Mouse (Mus musculus) G1E (cell line): ENCODE data around the gene C1qtnf1. TPM values are rescaled to one million over a fixed set of nuclear protein-coding genes. Genes with fewer than 3 reads are reported as not detected.

Experiments used
- ATAC-seq: 2 replicates; pipeline ENCODE4 v1.8.0; 2016; ENCODE audit warnings: mild to moderate bottlenecking; ENCODE audit not compliant: insufficient number of reproducible peaks, poor library complexity, low FRiP score, severe bottlenecking; ENCODE audit errors: extremely low read depth
- DNase-seq: peaks from one replicate; pipeline ENCODE4 v3.0.0; 2012; ENCODE audit warnings: low spot score
- H3K27me3 ChIP-seq: 2 replicates; pipeline ENCODE4 v1.6.1; 2012; ENCODE audit warnings: mild to moderate bottlenecking, low read length, inconsistent platforms; ENCODE audit not compliant: insufficient read depth
- H3K36me3 ChIP-seq: replicated peaks from 2 replicates; pipeline ENCODE3; 2012; ENCODE audit warnings: mild to moderate bottlenecking, inconsistent platforms
- H3K4me1 ChIP-seq: 2 replicates; pipeline ENCODE4 v1.6.1; 2012; ENCODE audit warnings: low read depth, low read length, inconsistent platforms, mixed read lengths; ENCODE audit not compliant: insufficient read depth
- H3K4me3 ChIP-seq: 2 replicates; pipeline ENCODE4 v1.5.1; 2012; ENCODE audit warnings: low read depth, mild to moderate bottlenecking, inconsistent platforms, low read length, moderate library complexity, mixed read lengths
- H3K9me3 ChIP-seq: replicated peaks from 2 replicates; pipeline ENCODE4 v1.6.1; 2012; ENCODE audit warnings: inconsistent platforms
- CTCF ChIP-seq: IDR thresholded peaks from 2 replicates; pipeline ENCODE4 v1.5.1; 2012; ENCODE audit warnings: low read depth, low read length, inconsistent platforms, mixed read lengths
- GATA1 ChIP-seq: IDR thresholded peaks from 2 replicates; pipeline ENCODE4 v1.6.1; 2012; ENCODE audit warnings: borderline replicate concordance, low read length, inconsistent platforms, mixed read lengths
- GATA2 ChIP-seq: IDR thresholded peaks from 2 replicates; pipeline ENCODE4 v1.6.1; 2012; ENCODE audit warnings: low read depth, low read length, inconsistent platforms, borderline replicate concordance
- POLR2AphosphoS5 ChIP-seq: IDR thresholded peaks from 2 replicates; pipeline ENCODE4 v1.6.1; 2012; ENCODE audit warnings: low read depth, low read length, inconsistent platforms; ENCODE audit not compliant: insufficient replicate concordance
- TAL1 ChIP-seq: conservative IDR thresholded peaks from 2 replicates; pipeline ENCODE4 v1.6.1; 2012; ENCODE audit warnings: low read depth, low read length, inconsistent platforms, mixed read lengths
- polyA plus RNA-seq: library from polyadenylated mRNA; stranded (reverse); fragments of >175 nt; gene quantifications from 2 replicates; pipeline ENCODE4 v1.2.3, GENCODE M21; 2012
- total RNA-seq, 2 experiments: library from RNA; stranded (forward) in 1 of 2; stranded (reverse) in 1 of 2; fragments of 200-1000 nt in 1 of 2; fragments of >200 nt in 1 of 2; fragmentation: Nextera tagmentation in 1 of 2; gene quantifications; 2 replicates each; pipeline ENCODE4 v1.2.3; 2014 to 2017

The C1qtnf1 gene
- total and polyA plus RNA-seq, 3 experiments, result 0.11 TPM; not detected in 2

- H3K36me3 ChIP-seq, result no peaks in the 10 kb centered on the region
- H3K4me3 ChIP-seq, result no peak overlapping the region
- no peak for DNase-seq
- TF ChIP-seq CTCF, result peak; percentile 59; the same call in 1 of the 2 replicates
- no peak for TF ChIP-seq GATA2
- H3K9me3 ChIP-seq, result peaks cover 8% of the 10 kb centered on the region
- ATAC-seq, result no peak
- H3K4me1 ChIP-seq, result no peaks in the 10 kb centered on the region
- H3K27me3 ChIP-seq, result peaks cover 4% of the 10 kb centered on the region; the same call in 1 of the 2 replicates
Measured at GRCm38 (mm10) chr11:118443201-118443970, 15.4 kb downstream of the C1qtnf1 start.

DNA sequence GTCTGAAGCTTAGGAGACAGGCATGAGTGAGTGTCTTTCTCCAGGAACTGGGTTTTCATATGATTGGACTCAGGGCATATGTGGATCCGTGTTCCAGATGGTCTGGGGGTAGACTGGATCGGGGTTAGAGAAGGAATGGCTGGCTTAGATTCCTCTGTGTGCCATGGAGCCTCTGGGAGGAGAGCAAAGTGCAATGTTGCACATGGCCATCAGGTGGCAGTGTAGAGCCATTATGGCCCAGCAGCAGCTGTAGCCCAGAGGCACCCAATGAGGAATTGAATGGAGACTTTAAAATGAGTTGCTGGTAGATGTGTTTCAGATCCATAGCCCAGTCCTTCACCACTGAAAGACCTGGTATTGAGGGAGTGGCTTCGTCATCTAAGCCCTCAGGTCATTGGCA lies 17.8 kb downstream of the C1qtnf1 start:
- peak; percentile 57 for DNase-seq
- Histone ChIP-seq H3K9me3 (peaks cover 8% of the 10 kb centered on the region), H3K4me1 (no peaks in the 10 kb centered on the region), H3K27me3 (peaks cover 4% of the 10 kb centered on the region; the same call in 1 of the 2 replicates), H3K4me3 (no peak overlapping the region), H3K36me3 (no peaks in the 10 kb centered on the region)
- no peak; the same call in 1 of the 2 replicates for ATAC-seq
- TF ChIP-seq CTCF (peak; percentile 93), GATA1 (no peak)

DNA sequence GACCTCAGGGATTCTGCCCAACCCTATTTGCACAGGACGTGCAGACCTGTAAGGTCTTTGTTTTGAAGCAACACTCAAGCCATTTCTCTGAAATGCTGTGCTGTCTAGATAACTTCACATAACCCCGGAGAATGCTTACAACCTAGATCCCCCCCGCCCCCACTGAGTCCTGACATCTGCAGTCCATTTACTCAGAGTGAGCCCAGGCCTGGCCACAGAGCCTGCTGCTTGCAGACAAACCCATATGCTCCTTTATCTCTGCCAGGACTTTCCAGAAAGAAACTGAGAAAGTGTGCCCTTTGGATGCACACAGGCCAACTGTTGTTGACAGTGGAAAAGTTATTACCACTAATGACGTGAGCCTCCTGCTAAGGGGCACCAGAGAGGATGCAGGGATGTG lies 19.3 kb downstream of the C1qtnf1 start:
- ATAC-seq, result no peak
- Histone ChIP-seq H3K36me3 (no peaks in the 10 kb centered on the region), H3K4me3 (no peak overlapping the region), H3K27me3 (peaks cover 4% of the 10 kb centered on the region; the same call in 1 of the 2 replicates), H3K9me3 (no peaks in the 10 kb centered on the region), H3K4me1 (no peaks in the 10 kb centered on the region)
- no peak for TF ChIP-seq GATA2
- no peak for DNase-seq

- ATAC-seq (no peak), DNase-seq (no peak)
- Histone ChIP-seq H3K27me3 (peaks cover 4% of the 10 kb centered on the region; the same call in 1 of the 2 replicates), H3K36me3 (no peaks in the 10 kb centered on the region), H3K4me3 (no peak overlapping the region), H3K4me1 (no peaks in the 10 kb centered on the region), H3K9me3 (0 out of 2 replicates have a peak, but pooled peaks cover 2% of the 10 kb centered on the region)
- TF ChIP-seq GATA2, result no peak
- no peak for TF ChIP-seq CTCF
- no peak for TF ChIP-seq POLR2AphosphoS5
- TF ChIP-seq GATA1, result no peak
- TF ChIP-seq TAL1, result no peak
Measured at GRCm38 (mm10) chr11:118448385-118448784, 20.4 kb downstream of the C1qtnf1 start.

- TF ChIP-seq POLR2AphosphoS5 (no peak), CTCF (no peak), TAL1 (no peak), GATA1 (no peak), GATA2 (no peak)
- Histone ChIP-seq H3K27me3 (no peaks in the 10 kb centered on the region), H3K36me3 (no peaks in the 10 kb centered on the region), H3K4me3 (no peak overlapping the region), H3K4me1 (no peaks in the 10 kb centered on the region), H3K9me3 (0 out of 2 replicates have a peak, but pooled peaks cover 2% of the 10 kb centered on the region)
- ATAC-seq (no peak), DNase-seq (no peak)
Measured at GRCm38 (mm10) chr11:118451211-118451610, 23.2 kb downstream of the C1qtnf1 start.

GRCm38 (mm10) chr11:118452955-118453354 lies 25.0 kb downstream of the C1qtnf1 start:
- no peak for DNase-seq

More at GRCm38 (mm10) chr11:118452955-118453354, 25.0 kb downstream of the C1qtnf1 start:
- Histone ChIP-seq H3K27me3 (no peaks in the 10 kb centered on the region), H3K9me3 (0 out of 2 replicates have a peak, but pooled peaks cover 2% of the 10 kb centered on the region), H3K4me3 (no peak overlapping the region), H3K4me1 (no peaks in the 10 kb centered on the region), H3K36me3 (no peaks in the 10 kb centered on the region)
- ATAC-seq, result no peak
- TF ChIP-seq GATA1, result no peak
- TF ChIP-seq TAL1, result no peak
- TF ChIP-seq GATA2, result no peak
- no peak for TF ChIP-seq CTCF
